In genomic region chr10:5197356-5197755, GRCm38 (mm10) we compare ENCODE assay signal across 17 mouse cellular contexts.
"Had no signal": no experiment of that assay in that cellular context is flagged by ENCODE, and none has a peak within 500 bp of the region (broad histone marks: within the 10 kb centered on the region; RNA-seq: fewer than 3 reads in every experiment).

No protein-coding gene starts in this region.

- H3K27ac ChIP-seq: kidney, postnatal 0 days; limb, embryonic 10.5 days; limb, embryonic 13.5 days; liver, embryonic 12.5 days; liver, embryonic 15.5 days; midbrain, embryonic 10.5 days; midbrain, embryonic 13.5 days had no signal

- DNase-seq: kidney, adult 18-20 months; kidney, adult 9 months; kidney, postnatal 36 days; layer of hippocampus, postnatal 36 days; liver; lung, adult 2 months; thymus, adult 18-20 months; thymus, postnatal 36 days had no signal

- H3K4me3 ChIP-seq: limb, embryonic 10.5 days; limb, embryonic 13.5 days; liver, embryonic 12.5 days; liver, embryonic 15.5 days; megakaryocyte, embryonic 14.5 days; midbrain, embryonic 10.5 days; midbrain, embryonic 13.5 days; myocyte had no signal
